Mouse (Mus musculus) kidney, adult 2 months (tissue): Measurements from ENCODE around the gene Dlx1.

ENCODE experiments used
- CTCF ChIP-seq: fragments of 200-500 bp; conservative IDR thresholded peaks from 2 replicates; pipeline ENCODE4 v1.5.1; 2011; ENCODE audit warnings: low read depth, mild to moderate bottlenecking, control low read depth, low read length, moderate library complexity, mixed read lengths; ENCODE audit not compliant: insufficient read depth, insufficient read length
- POLR2A ChIP-seq: fragments of 200-500 bp; IDR thresholded peaks from one replicate; pipeline ENCODE4 v1.6.1; 2011; ENCODE audit warnings: low read depth, low read length, control low read depth

DNA sequence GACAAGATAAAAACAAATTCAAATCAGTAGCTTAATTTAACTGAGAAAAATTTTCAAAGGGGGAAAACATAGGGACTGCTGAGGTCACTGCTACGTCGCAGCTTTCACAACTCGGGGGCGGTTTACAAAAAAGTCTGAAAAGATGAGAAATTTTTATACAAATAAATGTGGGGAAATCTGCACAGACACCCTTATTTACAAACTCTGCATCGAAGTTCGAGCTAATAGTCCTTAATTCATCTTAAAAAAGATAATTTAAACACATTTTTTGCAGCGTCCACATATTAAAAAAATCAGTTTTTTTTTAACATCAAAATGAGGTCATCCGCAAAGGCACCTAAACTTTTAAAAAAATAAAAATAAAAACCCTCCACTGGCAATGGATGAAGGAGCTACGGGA, 15.6 kb downstream of the Dlx1 start:
- TF ChIP-seq CTCF = no peak
- no peak for TF ChIP-seq POLR2A
